Mouse (Mus musculus) lung, postnatal 0 days (tissue): Measurements from ENCODE around the gene Fbxw7.

Experiments
- CTCF ChIP-seq: IDR thresholded peaks from 2 replicates; pipeline ENCODE4 v1.5.1; 2016; ENCODE audit warnings: antibody characterized with exemption, mild to moderate bottlenecking
- EP300 ChIP-seq: IDR thresholded peaks from 2 replicates; pipeline ENCODE4 v1.6.1; 2016; ENCODE audit warnings: antibody characterized with exemption, mild to moderate bottlenecking, control low read depth

- TF ChIP-seq CTCF: no peak
- TF ChIP-seq EP300: no peak
Measured at GRCm38 (mm10) chr3:84955857-84956256, 140.8 kb downstream of the Fbxw7 start.
